Mouse (Mus musculus) megakaryocyte-erythroid progenitor cell, adult 5 weeks (primary cell): ENCODE results near the gene Gab1. TPM values are rescaled to one million over a fixed set of nuclear protein-coding genes. Genes with fewer than 3 reads are reported as not detected.

Source experiments
- polyA plus RNA-seq: library from polyadenylated mRNA; stranded (reverse); fragments of >175 nt; gene quantifications from 2 replicates; pipeline ENCODE4 v1.2.3, GENCODE M21; 2012

Gab1 gene
- polyA plus RNA-seq: 2.4 and 3.3 TPM in 2 replicates

GRCm38 (mm10) chr8:80880196-80881106, at the start of gene Gab1:
Gene Gab1 (minus strand): TSS chr8:80880519.

GRCm38 (mm10) chr8:80739155-80739924, 141.0 kb downstream of the Gab1 start, which contains the start of gene Smarca5:
Gene Smarca5 (minus strand): TSS chr8:80739497.

Other genes with a start within 250 kb of the Gab1 start
- 21.9 and 26.8 TPM in 2 replicates for gene Smarca5, start 141.0 kb downstream of the Gab1 start, polyA plus RNA-seq
- 17.4 and 18.9 TPM in 2 replicates for gene Usp38, start 134.4 kb upstream of the Gab1 start, polyA plus RNA-seq